Mouse (Mus musculus) forebrain, embryonic 16.5 days (tissue): Measurements from ENCODE around the gene Rapgef2. TPM values are rescaled to one million over a fixed set of nuclear protein-coding genes. Genes with fewer than 3 reads are reported as not detected.

ENCODE experiments used
- ATAC-seq: fragments of 200-750 bp; cut with Nextera tagmentation; 2 replicates; pipeline ENCODE4 v1.8.0; 2017; ENCODE audit warnings: mild to moderate bottlenecking, moderate library complexity
- H3K27ac ChIP-seq: fragments of 300-500 bp; sonication (generic); 2 replicates; pipeline ENCODE4 v1.5.1; 2014; ENCODE audit warnings: low read length, control low read depth
- H3K27me3 ChIP-seq: fragments of 300-500 bp; sonication (generic); replicated peaks from 2 replicates; pipeline ENCODE4 v1.6.1; 2014; ENCODE audit warnings: low read length; ENCODE audit not compliant: control insufficient read depth, insufficient read depth
- H3K36me3 ChIP-seq: fragments of 300-500 bp; sonication (generic); 2 replicates; pipeline ENCODE4 v1.6.1; 2014; ENCODE audit not compliant: control insufficient read depth, insufficient read depth
- H3K4me1 ChIP-seq: fragments of 300-500 bp; sonication (generic); replicated peaks from 2 replicates; pipeline ENCODE4 v1.6.1; 2014; ENCODE audit warnings: low read length; ENCODE audit not compliant: control insufficient read depth, insufficient read depth
- H3K4me2 ChIP-seq: fragments of 300-500 bp; sonication (generic); 2 replicates; pipeline ENCODE4 v1.6.1; 2014; ENCODE audit warnings: mild to moderate bottlenecking, low read length, control low read depth
- H3K4me3 ChIP-seq: fragments of 300-500 bp; sonication (generic); replicated peaks from 2 replicates; pipeline ENCODE4 v1.5.1; 2014; ENCODE audit warnings: mild to moderate bottlenecking, low read length, control low read depth
- H3K9ac ChIP-seq: fragments of 300-500 bp; sonication (generic); replicated peaks from 2 replicates; pipeline ENCODE4 v1.6.1; 2014; ENCODE audit warnings: low read depth, low read length, control low read depth
- H3K9me3 ChIP-seq: fragments of 300-500 bp; sonication (generic); 2 replicates; pipeline ENCODE4 v1.6.1; 2016; ENCODE audit warnings: low read length; ENCODE audit not compliant: control insufficient read depth
- WGBS: fragments of 180-500 bp; shearing (Covaris S2); extraction: QIAGEN DNeasy Blood & Tissue Kit; methylation state at CpG from one replicate; pipeline ENCODE4 v1.1.7; 2014; 5-methylcytosine and 5-hydroxymethylcytosine counted together
- polyA plus RNA-seq: library from polyadenylated mRNA; unstranded; fragments of >200 nt; fragmentation: Nextera tagmentation; extraction: Ambion mirVana; gene quantifications from 2 replicates; pipeline ENCODE4 v1.2.1, GENCODE M21; 2015

Gene Rapgef2
- polyA plus RNA-seq, 1 experiment from 2014 or later, result 13.4 TPM

- Histone ChIP-seq H3K27me3 (no peaks in the 10 kb centered on the region), H3K36me3 (no peaks in the 10 kb centered on the region), H3K4me3 (peak overlapping the region; percentile 99), H3K9me3 (no peaks in the 10 kb centered on the region), H3K27ac (peak overlapping the region; percentile 98), H3K4me2 (peak overlapping the region; percentile 94), H3K4me1 (peaks cover 33% of the 10 kb centered on the region), H3K9ac (peak overlapping the region; percentile 97)
- ATAC-seq, result peak; percentile 99
- under 1% methylated on average over 52 of the region's 60 CpGs for WGBS
Measured at GRCm38 (mm10) chr3:79287108-79287576, 825 bp upstream of the Rapgef2 start.

GRCm38 (mm10) chr3:79286031-79286375 is 314 bp downstream of the Rapgef2 start:
- no peak for ATAC-seq
- Histone ChIP-seq H3K36me3 (no peaks in the 10 kb centered on the region), H3K9ac (peak overlapping the region; percentile 97), H3K4me3 (peak overlapping the region; percentile 99), H3K4me1 (peaks cover 37% of the 10 kb centered on the region), H3K27ac (peak overlapping the region; percentile 98; the same call in 1 of the 2 replicates), H3K9me3 (no peaks in the 10 kb centered on the region), H3K4me2 (peak overlapping the region; percentile 94), H3K27me3 (no peaks in the 10 kb centered on the region)
- WGBS, result under 1% methylated on average over 10 of the region's 10 CpGs

- Histone ChIP-seq H3K4me2 (peak overlapping the region; percentile 94), H3K9ac (peak overlapping the region; percentile 97), H3K9me3 (no peaks in the 10 kb centered on the region), H3K4me1 (peaks cover 37% of the 10 kb centered on the region), H3K27ac (no peak overlapping the region), H3K4me3 (peak overlapping the region; percentile 99), H3K27me3 (no peaks in the 10 kb centered on the region), H3K36me3 (no peaks in the 10 kb centered on the region)
- WGBS, result 36% methylated on average over 13 of the region's 13 CpGs
- no peak for ATAC-seq
Measured at GRCm38 (mm10) chr3:79285097-79285675, 1.1 kb downstream of the Rapgef2 start.

- Histone ChIP-seq H3K4me2 (peak overlapping the region; percentile 1; the same call in 1 of the 2 replicates), H3K9ac (no peak overlapping the region), H3K36me3 (no peaks in the 10 kb centered on the region), H3K4me1 (peaks cover 37% of the 10 kb centered on the region), H3K4me3 (no peak overlapping the region), H3K27me3 (no peaks in the 10 kb centered on the region), H3K9me3 (no peaks in the 10 kb centered on the region), H3K27ac (no peak overlapping the region)
- 74% methylated on average over 3 of the region's 3 CpGs for WGBS
- ATAC-seq, result no peak
Measured at GRCm38 (mm10) chr3:79283976-79284375, 2.3 kb downstream of the Rapgef2 start.

- ATAC-seq, result no peak
- Histone ChIP-seq H3K27ac (no peak overlapping the region), H3K4me3 (no peak overlapping the region), H3K4me1 (peaks cover 37% of the 10 kb centered on the region), H3K27me3 (no peaks in the 10 kb centered on the region), H3K4me2 (no peak overlapping the region), H3K9ac (no peak overlapping the region), H3K9me3 (no peaks in the 10 kb centered on the region), H3K36me3 (no peaks in the 10 kb centered on the region)
- WGBS, result 25% methylated on average over 2 of the region's 2 CpGs
Measured at GRCm38 (mm10) chr3:79283031-79283430, 3.3 kb downstream of the Rapgef2 start.

- Histone ChIP-seq H3K27me3 (no peaks in the 10 kb centered on the region), H3K36me3 (no peaks in the 10 kb centered on the region), H3K9ac (0 out of 2 replicates have a peak overlapping the region, but pooled peaks have one; percentile 10), H3K4me2 (no peak overlapping the region), H3K27ac (no peak overlapping the region), H3K4me3 (no peak overlapping the region), H3K9me3 (no peaks in the 10 kb centered on the region), H3K4me1 (peaks cover 21% of the 10 kb centered on the region)
- WGBS, result 44% methylated on average over 11 of the region's 11 CpGs
- no peak for ATAC-seq
Measured at GRCm38 (mm10) chr3:79275856-79276645, 10.3 kb downstream of the Rapgef2 start.

- ATAC-seq, result no peak
- 0% methylated on average over 1 of the region's 1 CpGs for WGBS
- Histone ChIP-seq H3K27ac (no peak overlapping the region), H3K9me3 (no peaks in the 10 kb centered on the region), H3K27me3 (no peaks in the 10 kb centered on the region), H3K9ac (no peak overlapping the region), H3K4me1 (peaks cover 27% of the 10 kb centered on the region), H3K36me3 (no peaks in the 10 kb centered on the region), H3K4me2 (no peak overlapping the region), H3K4me3 (no peak overlapping the region)
Measured at GRCm38 (mm10) chr3:79273350-79273749, 13.0 kb downstream of the Rapgef2 start.

GRCm38 (mm10) chr3:79272939-79273338 is 13.4 kb downstream of the Rapgef2 start:
- Histone ChIP-seq H3K27me3 (no peaks in the 10 kb centered on the region), H3K27ac (no peak overlapping the region), H3K4me3 (no peak overlapping the region), H3K36me3 (no peaks in the 10 kb centered on the region), H3K9ac (no peak overlapping the region), H3K4me1 (peaks cover 27% of the 10 kb centered on the region), H3K4me2 (no peak overlapping the region), H3K9me3 (no peaks in the 10 kb centered on the region)
- ATAC-seq, result no peak
- 67% methylated on average over 4 of the region's 4 CpGs for WGBS

- ATAC-seq, result peak; percentile 63
- no peaks in the 10 kb centered on the region for H3K36me3 ChIP-seq
- H3K27me3 ChIP-seq, result no peaks in the 10 kb centered on the region
- WGBS, result 27% methylated on average over 12 of the region's 12 CpGs
- H3K4me3 ChIP-seq, result no peak overlapping the region
- no peak overlapping the region for H3K4me2 ChIP-seq
- H3K9ac ChIP-seq, result no peak overlapping the region
- no peaks in the 10 kb centered on the region for H3K9me3 ChIP-seq
- no peak overlapping the region for H3K27ac ChIP-seq
- peaks cover 22% of the 10 kb centered on the region for H3K4me1 ChIP-seq
Measured at GRCm38 (mm10) chr3:79270980-79271555, 15.2 kb downstream of the Rapgef2 start.
